Mouse (Mus musculus): Measurements from ENCODE around the gene Olfr288. TPM values are rescaled to one million over a fixed set of nuclear protein-coding genes. Genes with fewer than 3 reads are reported as not detected.

The Olfr288 gene
- polyA plus RNA-seq, 1 experiment from 2014 or later: not detected

GRCm38 (mm10) chr15:98181132-98181711 lies 14.1 kb downstream of the Olfr288 start:
- Histone ChIP-seq H3K4me1 (replicated peaks) (peaks cover 14% of the 10 kb centered on the region), H3K9ac (no peak overlapping the region), H3K4me3 (replicated peaks) (peak overlapping the region; percentile 55), H3K9me3 (replicated peaks) (no peaks in the 10 kb centered on the region), H3K27me3 (peaks cover 56% of the 10 kb centered on the region), H3K4me2 (peak overlapping the region; percentile 71), H3K27ac (replicated peaks) (no peak overlapping the region), H3K36me3 (replicated peaks) (no peaks in the 10 kb centered on the region)
- under 1% methylated on average over 30 of the region's 30 CpGs for WGBS (ENCODE audit: insufficient replicate concordance)
- peak; percentile 92 for ATAC-seq (ENCODE audit: insufficient read depth)

- Histone ChIP-seq H3K9ac (no peak overlapping the region), H3K4me3 (replicated peaks) (peak overlapping the region; percentile 55), H3K36me3 (replicated peaks) (no peaks in the 10 kb centered on the region), H3K27me3 (peaks cover 62% of the 10 kb centered on the region), H3K27ac (replicated peaks) (no peak overlapping the region), H3K4me2 (peak overlapping the region; percentile 71), H3K9me3 (replicated peaks) (no peaks in the 10 kb centered on the region), H3K4me1 (replicated peaks) (peaks cover 14% of the 10 kb centered on the region)
- ATAC-seq (ENCODE audit: insufficient read depth): no peak
- WGBS (ENCODE audit: insufficient replicate concordance): 10% methylated on average over 26 of the region's 26 CpGs
Observed at GRCm38 (mm10) chr15:98180567-98181131, 14.7 kb downstream of the Olfr288 start.

GRCm38 (mm10) chr15:98177320-98177719 lies 18.0 kb downstream of the Olfr288 start:
- H3K9me3 ChIP-seq (replicated peaks): no peaks in the 10 kb centered on the region
- H3K4me2 ChIP-seq: no peak overlapping the region
- no peaks in the 10 kb centered on the region for H3K36me3 ChIP-seq (replicated peaks)
- no peak overlapping the region for H3K9ac ChIP-seq
- ATAC-seq (ENCODE audit: insufficient read depth): no peak
- H3K4me1 ChIP-seq (replicated peaks): peaks cover 14% of the 10 kb centered on the region
- no peak overlapping the region for H3K4me3 ChIP-seq (replicated peaks)
- WGBS (ENCODE audit: insufficient replicate concordance): 64% methylated on average over 3 of the region's 3 CpGs
- no peak overlapping the region for H3K27ac ChIP-seq (replicated peaks)
- peaks cover 85% of the 10 kb centered on the region for H3K27me3 ChIP-seq

GRCm38 (mm10) chr15:98173821-98174220 lies 21.5 kb downstream of the Olfr288 start:
- WGBS (ENCODE audit: insufficient replicate concordance): 32% methylated on average over 8 of the region's 8 CpGs
- Histone ChIP-seq H3K4me2 (no peak overlapping the region), H3K36me3 (replicated peaks) (no peaks in the 10 kb centered on the region), H3K9me3 (replicated peaks) (no peaks in the 10 kb centered on the region), H3K27me3 (peaks cover 90% of the 10 kb centered on the region), H3K9ac (no peak overlapping the region), H3K4me3 (replicated peaks) (no peak overlapping the region), H3K27ac (replicated peaks) (no peak overlapping the region), H3K4me1 (replicated peaks) (no peaks in the 10 kb centered on the region)
- no peak for ATAC-seq (ENCODE audit: insufficient read depth)

GRCm38 (mm10) chr15:98172113-98172512 lies 23.2 kb downstream of the Olfr288 start:
- Histone ChIP-seq H3K9me3 (replicated peaks) (no peaks in the 10 kb centered on the region), H3K9ac (no peak overlapping the region), H3K27me3 (peaks cover 97% of the 10 kb centered on the region), H3K36me3 (replicated peaks) (no peaks in the 10 kb centered on the region), H3K4me3 (replicated peaks) (no peak overlapping the region), H3K4me1 (replicated peaks) (0 out of 2 replicates have a peak, but pooled peaks cover 3% of the 10 kb centered on the region), H3K27ac (replicated peaks) (no peak overlapping the region), H3K4me2 (no peak overlapping the region)
- no peak for ATAC-seq (ENCODE audit: insufficient read depth)
- WGBS (ENCODE audit: insufficient replicate concordance): 52% methylated on average over 5 of the region's 5 CpGs

- Histone ChIP-seq H3K4me1 (replicated peaks) (0 out of 2 replicates have a peak, but pooled peaks cover 3% of the 10 kb centered on the region), H3K27ac (replicated peaks) (no peak overlapping the region), H3K36me3 (replicated peaks) (no peaks in the 10 kb centered on the region), H3K4me3 (replicated peaks) (no peak overlapping the region), H3K4me2 (no peak overlapping the region), H3K9me3 (replicated peaks) (no peaks in the 10 kb centered on the region), H3K9ac (no peak overlapping the region), H3K27me3 (peaks cover 98% of the 10 kb centered on the region)
- WGBS (ENCODE audit: insufficient replicate concordance): 49% methylated on average over 9 of the region's 9 CpGs
- ATAC-seq (ENCODE audit: insufficient read depth): no peak
Observed at GRCm38 (mm10) chr15:98170917-98171316, 24.4 kb downstream of the Olfr288 start.

GRCm38 (mm10) chr15:98170365-98170764 lies 25.0 kb downstream of the Olfr288 start:
- Histone ChIP-seq H3K4me1 (replicated peaks) (0 out of 2 replicates have a peak, but pooled peaks cover 3% of the 10 kb centered on the region), H3K9ac (no peak overlapping the region), H3K27me3 (peaks cover 99% of the 10 kb centered on the region), H3K36me3 (replicated peaks) (no peaks in the 10 kb centered on the region), H3K9me3 (replicated peaks) (no peaks in the 10 kb centered on the region), H3K4me2 (no peak overlapping the region), H3K4me3 (replicated peaks) (no peak overlapping the region), H3K27ac (replicated peaks) (no peak overlapping the region)
- 17% methylated on average over 7 of the region's 7 CpGs for WGBS (ENCODE audit: insufficient replicate concordance)
- no peak for ATAC-seq (ENCODE audit: insufficient read depth)

- Histone ChIP-seq H3K27me3 (peaks cover 99% of the 10 kb centered on the region), H3K4me3 (replicated peaks) (no peak overlapping the region), H3K36me3 (replicated peaks) (no peaks in the 10 kb centered on the region), H3K4me2 (no peak overlapping the region), H3K4me1 (replicated peaks) (0 out of 2 replicates have a peak, but pooled peaks cover 3% of the 10 kb centered on the region), H3K9ac (no peak overlapping the region), H3K27ac (replicated peaks) (no peak overlapping the region), H3K9me3 (replicated peaks) (no peaks in the 10 kb centered on the region)
- WGBS (ENCODE audit: insufficient replicate concordance): 4% methylated on average over 19 of the region's 19 CpGs
- no peak for ATAC-seq (ENCODE audit: insufficient read depth)
Observed at GRCm38 (mm10) chr15:98168622-98169004, 26.7 kb downstream of the Olfr288 start.

- Histone ChIP-seq H3K36me3 (replicated peaks) (no peaks in the 10 kb centered on the region), H3K4me3 (replicated peaks) (0 out of 2 replicates have a peak overlapping the region, but pooled peaks have one; percentile 8), H3K9ac (no peak overlapping the region), H3K27me3 (peaks cover 96% of the 10 kb centered on the region), H3K27ac (replicated peaks) (no peak overlapping the region), H3K4me1 (replicated peaks) (0 out of 2 replicates have a peak, but pooled peaks cover 3% of the 10 kb centered on the region), H3K9me3 (replicated peaks) (no peaks in the 10 kb centered on the region), H3K4me2 (peak overlapping the region; percentile 30; the same call in 1 of the 2 replicates)
- WGBS (ENCODE audit: insufficient replicate concordance): 3% methylated on average over 69 of the region's 69 CpGs
- ATAC-seq (ENCODE audit: insufficient read depth): no peak
Observed at GRCm38 (mm10) chr15:98167645-98168621, 27.4 kb downstream of the Olfr288 start.

GRCm38 (mm10) chr15:98166963-98167644 lies 28.2 kb downstream of the Olfr288 start, which contains the start of gene Ccdc184:
Ccdc184 (plus strand) TSS chr15:98167158.
- H3K36me3 ChIP-seq (replicated peaks): no peaks in the 10 kb centered on the region
- no peak within 1 kb of the TSS for H3K27ac ChIP-seq (replicated peaks)
- 7% methylated on average over 18 of the region's 18 CpGs for WGBS (ENCODE audit: insufficient replicate concordance)
- peak within 1 kb of the TSS; percentile 30; the same call in 1 of the 2 replicates for H3K4me2 ChIP-seq
- no peaks in the 10 kb centered on the region for H3K9me3 ChIP-seq (replicated peaks)
- H3K9ac ChIP-seq: no peak within 1 kb of the TSS
- 0 out of 2 replicates have a peak within 1 kb of the TSS, but pooled peaks have one; percentile 8 for H3K4me3 ChIP-seq (replicated peaks)
- no peak for ATAC-seq (ENCODE audit: insufficient read depth)
- H3K27me3 ChIP-seq: peaks cover 88% of the 10 kb centered on the region
- 0 out of 2 replicates have a peak, but pooled peaks cover 3% of the 10 kb centered on the region for H3K4me1 ChIP-seq (replicated peaks)

Measured in liver, embryonic 15.5 days (tissue).